ENCODE assay signal across 8 mouse cellular contexts in the genomic region with DNA sequence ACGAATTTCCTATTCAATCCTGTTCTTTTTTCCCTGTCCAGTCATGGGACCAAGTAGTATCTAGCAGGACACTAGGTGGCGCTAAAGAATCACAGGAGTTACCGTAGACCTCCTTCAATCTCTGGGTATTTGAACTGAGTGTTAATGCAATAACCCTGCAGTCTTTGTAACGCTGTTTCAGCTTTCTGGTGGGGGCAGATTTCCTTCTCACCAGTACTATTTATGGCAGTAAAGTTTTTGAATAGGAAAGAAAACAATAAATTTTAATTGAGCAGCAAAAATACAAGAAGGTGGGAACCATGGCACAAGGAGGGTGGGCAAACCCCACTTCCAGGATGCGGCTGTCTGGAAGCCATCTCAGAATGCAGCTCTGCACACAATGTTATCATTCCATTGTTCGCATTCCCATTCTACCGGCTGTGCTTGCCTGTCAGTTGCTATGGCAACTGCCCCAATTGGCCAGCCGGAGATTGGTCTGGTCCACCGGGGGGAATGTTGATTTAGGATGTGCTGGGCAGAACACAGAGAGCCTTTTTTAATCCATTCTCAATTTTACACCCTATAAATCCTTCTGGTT.
DNase-seq lines count a peak whose midpoint lies in the region; ATAC-seq and TF ChIP-seq lines count a peak whose summit lies in the region.

No protein-coding gene starts in this region.

- in situ Hi-C loops in Patski (cut with MboI; ENCODE audit: low pct_unique_long_range_greater_than_20kb) = loop anchor here (5.0 to 25.0 kb wide), 2 partner anchors 299 to 1324 kb away; no protein-coding TSS in a partner anchor

- peak; percentile 24 for DNase-seq in Patski (ENCODE audit: low read depth, low spot score)
- peak; percentile 68 for DNase-seq in cerebellum, adult 11 months
- peak; percentile 75 for DNase-seq in heart, postnatal 4 days
- DNase-seq in layer of hippocampus, adult 11-12 months (ENCODE audit: low spot score) = peak; percentile 79
- peak; percentile 99 for DNase-seq in lung, embryonic 14.5 days
- DNase-seq in retina, embryonic 14.5 days (ENCODE audit: low spot score) = peak; percentile 97

- peak overlapping the region; percentile 62 for H3K27ac ChIP-seq in forebrain, embryonic 13.5 days
- no peak overlapping the region for H3K27ac ChIP-seq in lung, embryonic 14.5 days (ENCODE audit: low read depth)

- peak; percentile 75 for TF ChIP-seq CTCF in Patski (IDR thresholded peaks at IDR 0.05)
- peak; percentile 96 for TF ChIP-seq CTCF in lung, embryonic 14.5 days (IDR thresholded peaks at IDR 0.05; ENCODE audit: low read depth)

- peaks cover 31% of the 10 kb centered on the region for H3K27me3 ChIP-seq in Patski
- H3K27me3 ChIP-seq in forebrain, embryonic 13.5 days = no peaks in the 10 kb centered on the region
- H3K27me3 ChIP-seq in lung, embryonic 14.5 days (ENCODE audit: insufficient read depth, low read length) = no peaks in the 10 kb centered on the region

- CTCF ChIA-PET in Patski (lab: Charles Lee) = no interaction called here

- peak overlapping the region; percentile 28; the same call in 1 of the 2 replicates for H3K9ac ChIP-seq in forebrain, embryonic 13.5 days
- no peak overlapping the region for H3K9ac ChIP-seq in lung, embryonic 14.5 days

- H3K4me2 ChIP-seq in forebrain, embryonic 13.5 days = peak overlapping the region; percentile 45
- H3K4me2 ChIP-seq in lung, embryonic 14.5 days = peak overlapping the region; percentile 40

- H3K36me3 ChIP-seq in forebrain, embryonic 13.5 days (ENCODE audit: poor library complexity, severe bottlenecking) = no peaks in the 10 kb centered on the region
- H3K36me3 ChIP-seq in lung, embryonic 14.5 days (ENCODE audit: insufficient read depth) = no peaks in the 10 kb centered on the region

- no peaks in the 10 kb centered on the region for H3K9me3 ChIP-seq in forebrain, embryonic 13.5 days (replicated peaks)
- no peaks in the 10 kb centered on the region for H3K9me3 ChIP-seq in lung, embryonic 14.5 days (ENCODE audit: low read depth, low read length)

- peak; percentile 77 for ATAC-seq in Patski
- peak; percentile 96 for ATAC-seq in forebrain, embryonic 13.5 days
- ATAC-seq in lung, embryonic 14.5 days (ENCODE audit: insufficient read depth) = peak; percentile 95
- ATAC-seq in inflammation-experienced regulatory T-cells, adult 6 months = no peak

- peaks cover 10% of the 10 kb centered on the region for H3K4me1 ChIP-seq in forebrain, embryonic 13.5 days
- no peaks in the 10 kb centered on the region for H3K4me1 ChIP-seq in lung, embryonic 14.5 days (ENCODE audit: insufficient read depth)

- WGBS in forebrain, embryonic 13.5 days = 8% methylated on average over 9 of the region's 9 CpGs
- 7% methylated on average over 9 of the region's 9 CpGs for WGBS in lung, embryonic 14.5 days

- POLR2A ChIA-PET in Patski (lab: Charles Lee) = interaction anchor here (0.7 kb wide), 1 partner anchor 245 kb away, joined by 5 read pairs; no protein-coding TSS in a partner anchor

- no peak overlapping the region for H3K4me3 ChIP-seq in forebrain, embryonic 13.5 days
- H3K4me3 ChIP-seq in lung, embryonic 14.5 days (ENCODE audit: low read depth, low read length) = no peak overlapping the region

Comparison
In these comparisons a context has a peak if more than half of its experiments do, and no peak if none do; other contexts are left out.
1. DNase-seq: peak in every context shown above with its lines; median percentile 99 in lung, embryonic 14.5 days; 97 in retina, embryonic 14.5 days; 79 in layer of hippocampus, adult 11-12 months; 75 in heart, postnatal 4 days; 68 in cerebellum, adult 11 months; 24 in Patski.